Mouse (Mus musculus): Measurements from ENCODE around the gene Rgl1.

DNA sequence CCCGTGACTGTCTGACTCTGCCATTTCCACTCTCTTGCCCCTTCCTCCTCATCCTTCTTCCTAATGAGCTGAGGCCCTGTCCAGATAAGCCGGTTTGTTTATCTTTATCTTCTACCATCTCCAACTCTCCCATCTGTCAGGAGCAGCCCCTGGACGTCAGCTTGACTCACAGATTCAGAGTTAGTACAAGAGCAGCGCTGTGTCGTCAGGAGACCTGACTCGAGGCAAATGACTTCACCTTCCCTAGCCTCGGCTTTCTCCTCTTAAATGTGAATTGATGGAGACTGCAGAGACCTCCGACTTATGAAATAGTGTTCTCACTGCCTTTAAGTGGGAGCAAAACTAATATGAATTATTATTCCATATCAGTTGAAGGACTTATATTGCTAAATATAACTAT lies 85.0 kb downstream of the Rgl1 start:
- TF ChIP-seq CTCF (IDR thresholded peaks at IDR 0.05; ENCODE audit: low read depth, low read length) (no peak), POLR2A (IDR thresholded peaks at IDR 0.05; ENCODE audit: borderline replicate concordance, low read depth, low read length) (no peak)

All from bone marrow macrophage, adult 2 months (primary cell).